Mouse (Mus musculus) limb, embryonic 11.5 days (tissue): Measurements from ENCODE around the gene Tldc2. TPM values are rescaled to one million over a fixed set of nuclear protein-coding genes. Genes with fewer than 3 reads are reported as not detected.
A peak's percentile ranks its signal among the peaks of the same experiment; 100 is the strongest.

Source experiments
- ATAC-seq: fragments of 200-750 bp; cut with Nextera tagmentation; 2 replicates; pipeline ENCODE4 v1.8.0; 2017; ENCODE audit warnings: low read depth; ENCODE audit not compliant: insufficient number of reproducible peaks, low FRiP score, low TSS enrichment
- DNase-seq: peaks from one replicate; pipeline ENCODE4 v3.0.0-alpha.2; 2015; ENCODE audit warnings: low spot score
- H3K27ac ChIP-seq: fragments of 300-500 bp; sonication (generic); replicated peaks from 2 replicates; pipeline ENCODE4 v1.5.1; 2014; ENCODE audit warnings: low read depth, mild to moderate bottlenecking, low read length
- H3K27me3 ChIP-seq: fragments of 300-500 bp; sonication (generic); 2 replicates; pipeline ENCODE4 v1.6.1; 2014; ENCODE audit warnings: mild to moderate bottlenecking, low read length, mixed read lengths; ENCODE audit not compliant: control insufficient read depth, insufficient read depth
- H3K36me3 ChIP-seq: fragments of 300-500 bp; sonication (generic); 2 replicates; pipeline ENCODE4 v1.6.1; 2014; ENCODE audit warnings: mild to moderate bottlenecking, low read length, moderate library complexity, mixed read lengths; ENCODE audit not compliant: control insufficient read depth, insufficient read depth
- H3K4me1 ChIP-seq: fragments of 300-500 bp; sonication (generic); 2 replicates; pipeline ENCODE4 v1.6.1; 2014; ENCODE audit warnings: low read length, mixed read lengths; ENCODE audit not compliant: control insufficient read depth, insufficient read depth
- H3K4me2 ChIP-seq: fragments of 300-500 bp; sonication (generic); 2 replicates; pipeline ENCODE4 v1.6.1; 2014; ENCODE audit warnings: low read depth, mild to moderate bottlenecking, moderate library complexity; ENCODE audit not compliant: severe bottlenecking
- H3K4me3 ChIP-seq: fragments of 300-500 bp; sonication (generic); 2 replicates; pipeline ENCODE4 v1.5.1; 2014; ENCODE audit warnings: low read depth, low read length
- H3K9ac ChIP-seq: fragments of 300-500 bp; sonication (generic); 2 replicates; pipeline ENCODE4 v1.6.1; 2014; ENCODE audit warnings: mild to moderate bottlenecking, low read length
- H3K9me3 ChIP-seq: fragments of 300-500 bp; sonication (generic); 2 replicates; pipeline ENCODE4 v1.6.1; 2016; ENCODE audit warnings: low read length; ENCODE audit not compliant: control insufficient read depth
- WGBS: fragments of 180-500 bp; shearing (Covaris S2); extraction: QIAGEN DNeasy Blood & Tissue Kit; methylation state at CpG from one replicate; pipeline ENCODE4 v1.1.7; 2014; 5-methylcytosine and 5-hydroxymethylcytosine counted together
- polyA plus RNA-seq: library from polyadenylated mRNA; unstranded; fragments of >200 nt; fragmentation: Nextera tagmentation; extraction: Ambion mirVana; gene quantifications from 2 replicates; pipeline ENCODE4 v1.2.1, GENCODE M21; 2014

Gene Tldc2
- polyA plus RNA-seq, 1 experiment from 2014 or later, result not detected

DNA sequence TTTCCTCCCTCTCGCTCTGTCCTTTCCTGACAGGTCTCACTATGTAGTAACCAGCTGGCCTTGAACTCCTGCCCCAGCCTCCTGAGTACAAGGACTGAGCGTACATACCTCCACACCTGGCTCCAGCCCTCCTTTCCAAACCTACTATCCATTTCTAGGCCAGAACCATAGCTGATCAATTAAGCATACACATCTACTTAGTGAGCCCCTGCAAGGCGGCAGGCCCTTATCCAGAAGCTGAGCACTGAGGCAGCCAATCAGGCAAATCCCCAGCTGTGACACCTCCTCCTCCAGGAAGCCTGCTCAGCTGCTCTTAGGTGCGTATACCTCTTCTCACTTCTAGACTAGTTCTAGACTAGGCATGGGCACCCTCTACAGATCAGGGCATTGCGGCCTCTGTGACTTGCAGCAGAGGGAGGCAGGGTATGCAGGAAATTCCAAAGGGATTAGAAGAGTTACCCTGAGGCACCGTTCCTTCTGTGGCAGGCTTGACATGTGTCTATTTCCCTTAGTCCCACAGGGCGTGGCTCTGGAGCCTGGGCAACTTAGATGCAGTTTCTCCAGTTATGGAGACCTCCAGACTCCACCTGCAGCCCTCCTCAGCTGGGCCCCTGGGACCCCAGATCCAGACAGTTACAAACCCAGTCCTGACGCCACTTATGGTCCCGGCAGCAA lies 14.4 kb upstream of the Tldc2 start:
- no peak overlapping the region for H3K9ac ChIP-seq
- H3K4me3 ChIP-seq, result no peak overlapping the region
- ATAC-seq (no peak), DNase-seq (no peak)
- H3K4me2 ChIP-seq, result no peak overlapping the region
- no peaks in the 10 kb centered on the region for H3K9me3 ChIP-seq
- no peak overlapping the region for H3K27ac ChIP-seq
- H3K27me3 ChIP-seq, result no peaks in the 10 kb centered on the region
- peaks cover 44% of the 10 kb centered on the region for H3K4me1 ChIP-seq
- WGBS, result 75% methylated on average over 9 of the region's 9 CpGs
- H3K36me3 ChIP-seq, result peaks cover 8% of the 10 kb centered on the region

DNA sequence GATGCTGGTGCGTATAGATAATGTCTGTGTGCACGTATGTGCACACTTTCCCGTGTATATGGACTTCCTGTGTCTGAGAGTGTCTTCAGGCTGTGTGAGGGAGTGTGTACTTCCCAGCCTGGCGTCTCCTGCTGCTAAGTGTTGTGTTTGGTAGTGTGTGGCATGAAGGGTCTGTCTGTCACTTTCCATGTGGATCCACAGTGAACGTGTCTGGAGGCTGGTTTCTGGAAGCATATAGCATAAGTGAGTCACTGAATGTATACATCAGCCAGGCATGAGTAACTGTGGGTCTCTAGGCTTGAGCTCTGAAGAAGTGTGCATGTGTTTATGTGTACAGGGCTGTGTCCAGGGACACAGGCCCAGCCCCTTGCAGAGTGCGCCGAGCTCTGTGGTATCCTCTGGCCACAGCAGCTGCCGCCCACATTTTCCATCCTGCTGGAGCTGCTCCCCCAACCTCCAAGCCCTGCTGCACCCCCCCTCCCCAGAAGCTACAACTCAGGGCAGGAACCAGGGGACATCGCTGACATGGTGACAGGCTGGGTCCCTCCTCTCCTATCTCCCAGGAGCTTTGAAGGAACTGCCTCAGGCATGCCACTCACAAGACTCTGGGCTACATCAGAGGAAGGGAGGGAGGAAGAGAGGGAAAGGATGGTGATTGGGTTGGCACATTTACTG lies 13.3 kb upstream of the Tldc2 start:
- Histone ChIP-seq H3K4me3 (no peak overlapping the region), H3K9me3 (no peaks in the 10 kb centered on the region), H3K4me2 (no peak overlapping the region), H3K9ac (no peak overlapping the region), H3K36me3 (peaks cover 8% of the 10 kb centered on the region), H3K27ac (no peak overlapping the region), H3K27me3 (no peaks in the 10 kb centered on the region), H3K4me1 (peaks cover 45% of the 10 kb centered on the region)
- no peak for DNase-seq
- 78% methylated on average over 9 of the region's 9 CpGs for WGBS
- no peak for ATAC-seq

DNA sequence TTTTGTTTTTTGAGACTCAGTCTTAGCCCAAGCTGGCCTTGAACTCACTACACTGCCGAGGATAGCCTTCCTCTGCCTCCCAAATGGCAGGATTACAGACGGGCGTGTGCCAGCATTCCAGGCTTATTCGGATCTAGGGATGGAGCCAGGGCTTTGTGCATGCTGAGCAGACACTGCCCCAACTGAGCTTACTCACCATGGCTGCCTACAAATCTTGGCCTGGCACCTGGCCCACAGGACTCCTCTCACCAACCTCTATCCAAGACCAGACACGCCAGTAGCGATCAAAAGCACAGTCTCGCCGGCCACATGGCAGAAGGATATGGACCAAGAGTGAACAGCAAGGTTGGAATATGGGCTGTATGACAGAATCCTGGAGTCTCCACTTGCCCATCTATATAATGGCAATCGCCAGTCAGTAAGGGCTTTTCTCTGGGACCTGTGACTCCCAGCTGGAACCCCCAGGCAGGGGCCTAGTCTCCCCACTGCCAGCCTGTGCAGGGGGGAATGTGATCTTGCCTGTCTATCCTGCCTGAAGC lies 12.6 kb upstream of the Tldc2 start:
- H3K4me2 ChIP-seq, result no peak overlapping the region

GRCm38 (mm10) chr2:157074772-157075171 lies 12.1 kb upstream of the Tldc2 start:
- Histone ChIP-seq H3K9ac (no peak overlapping the region), H3K9me3 (no peaks in the 10 kb centered on the region), H3K36me3 (peaks cover 8% of the 10 kb centered on the region), H3K4me3 (no peak overlapping the region), H3K4me1 (peaks cover 47% of the 10 kb centered on the region), H3K27me3 (no peaks in the 10 kb centered on the region), H3K4me2 (no peak overlapping the region), H3K27ac (no peak overlapping the region)
- DNase-seq (no peak), ATAC-seq (no peak)
- WGBS, result 88% methylated on average over 5 of the region's 5 CpGs

More for the DNA sequence above, 12.6 kb upstream of the Tldc2 start:
- H3K9ac ChIP-seq, result no peak overlapping the region
- H3K4me3 ChIP-seq, result no peak overlapping the region
- no peaks in the 10 kb centered on the region for H3K9me3 ChIP-seq
- peaks cover 45% of the 10 kb centered on the region for H3K4me1 ChIP-seq
- no peaks in the 10 kb centered on the region for H3K27me3 ChIP-seq
- ATAC-seq (no peak), DNase-seq (no peak)
- 83% methylated on average over 9 of the region's 9 CpGs for WGBS
- no peak overlapping the region; the same call in 1 of the 2 replicates for H3K27ac ChIP-seq
- peaks cover 8% of the 10 kb centered on the region for H3K36me3 ChIP-seq

DNA sequence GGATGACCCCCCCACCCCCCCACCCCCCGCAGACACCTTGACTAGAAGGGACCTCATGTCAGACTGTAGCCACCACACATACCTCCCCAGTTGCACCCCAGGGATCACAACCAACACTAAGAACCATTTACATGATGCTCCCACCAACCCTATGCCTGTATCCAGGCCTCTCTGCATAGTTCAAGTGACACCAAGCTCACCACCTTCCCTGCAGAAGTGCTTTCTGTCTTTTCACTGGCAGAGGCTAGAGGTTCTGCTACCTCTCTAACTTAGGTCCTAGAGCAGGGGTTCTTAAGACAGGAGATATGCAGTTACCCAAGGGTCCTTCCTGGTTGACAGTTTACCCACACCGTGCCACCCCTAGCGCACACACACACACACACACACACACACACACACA lies 11.6 kb upstream of the Tldc2 start:
- H3K27ac ChIP-seq, result no peak overlapping the region
- no peak overlapping the region for H3K9ac ChIP-seq
- no peaks in the 10 kb centered on the region for H3K9me3 ChIP-seq
- H3K27me3 ChIP-seq, result no peaks in the 10 kb centered on the region
- DNase-seq (no peak), ATAC-seq (no peak)
- no peak overlapping the region for H3K4me3 ChIP-seq
- 89% methylated on average over 3 of the region's 3 CpGs for WGBS
- H3K4me1 ChIP-seq, result peaks cover 49% of the 10 kb centered on the region
- peak overlapping the region; percentile 18; the same call in 1 of the 2 replicates for H3K4me2 ChIP-seq
- H3K36me3 ChIP-seq, result peaks cover 8% of the 10 kb centered on the region

- WGBS, result 73% methylated on average over 3 of the region's 3 CpGs
- Histone ChIP-seq H3K4me2 (peak overlapping the region; percentile 18; the same call in 1 of the 2 replicates), H3K27me3 (no peaks in the 10 kb centered on the region), H3K27ac (no peak overlapping the region), H3K36me3 (peaks cover 8% of the 10 kb centered on the region), H3K9me3 (no peaks in the 10 kb centered on the region), H3K9ac (no peak overlapping the region), H3K4me3 (no peak overlapping the region), H3K4me1 (peaks cover 49% of the 10 kb centered on the region)
- ATAC-seq (no peak), DNase-seq (no peak)
Observed at GRCm38 (mm10) chr2:157075685-157076084, 11.2 kb upstream of the Tldc2 start.

DNA sequence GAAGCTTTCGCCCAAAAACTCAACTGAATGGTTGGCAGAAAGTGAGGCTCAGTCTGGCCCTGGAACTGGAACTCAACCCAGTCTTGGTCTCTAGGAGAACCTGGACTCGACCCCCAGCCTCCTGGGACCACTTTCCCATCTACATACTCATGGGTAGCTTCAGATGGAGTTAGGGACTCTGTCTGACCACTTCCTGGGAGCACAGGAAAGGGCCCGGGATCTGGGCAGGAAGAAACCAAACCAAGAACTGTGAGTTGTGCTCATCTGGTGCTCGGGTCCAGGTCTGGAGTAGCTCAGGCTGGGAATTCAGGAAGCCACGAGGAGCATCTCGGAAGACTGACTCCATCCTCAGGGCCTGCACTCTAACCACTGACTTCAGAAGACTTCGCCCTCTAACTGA lies 10.3 kb upstream of the Tldc2 start:
- 85% methylated on average over 7 of the region's 7 CpGs for WGBS
- ATAC-seq, result no peak
- Histone ChIP-seq H3K4me2 (peak overlapping the region; percentile 95), H3K27ac (no peak overlapping the region), H3K36me3 (peaks cover 8% of the 10 kb centered on the region), H3K27me3 (no peaks in the 10 kb centered on the region), H3K4me1 (peaks cover 49% of the 10 kb centered on the region), H3K4me3 (peak overlapping the region; percentile 95; the same call in 1 of the 2 replicates), H3K9me3 (no peaks in the 10 kb centered on the region), H3K9ac (no peak overlapping the region)
- DNase-seq, result no peak

DNA sequence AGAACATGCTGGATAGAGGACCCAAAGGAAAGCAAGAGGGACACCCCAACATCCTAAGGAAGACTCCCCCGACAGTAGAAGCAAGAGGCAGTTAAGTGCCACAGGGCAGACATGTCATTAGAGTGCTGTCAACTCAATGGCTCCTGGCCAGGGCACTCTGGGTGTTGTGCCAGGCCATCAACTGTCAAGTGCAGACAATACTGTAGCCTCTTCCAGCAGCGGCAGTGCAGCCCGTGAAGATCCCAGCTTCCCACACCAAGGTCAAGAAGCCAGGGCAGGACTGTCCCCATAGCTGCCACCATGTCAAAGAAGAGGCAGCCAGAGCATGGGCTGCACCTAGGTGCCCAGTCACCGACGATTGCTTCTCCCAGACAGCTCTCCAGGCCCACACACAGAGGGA lies 9.7 kb upstream of the Tldc2 start:
- H3K9me3 ChIP-seq, result no peaks in the 10 kb centered on the region
- H3K4me3 ChIP-seq, result peak overlapping the region; percentile 95
- no peak for DNase-seq
- peaks cover 8% of the 10 kb centered on the region for H3K36me3 ChIP-seq
- WGBS, result 44% methylated on average over 5 of the region's 5 CpGs
- H3K9ac ChIP-seq, result peak overlapping the region; percentile 99
- ATAC-seq, result no peak
- H3K27me3 ChIP-seq, result no peaks in the 10 kb centered on the region
- H3K4me2 ChIP-seq, result peak overlapping the region; percentile 95
- H3K4me1 ChIP-seq, result peaks cover 45% of the 10 kb centered on the region
- no peak overlapping the region for H3K27ac ChIP-seq
